Mouse (Mus musculus): ENCODE data around the gene Magea10. TPM values are rescaled to one million over a fixed set of nuclear protein-coding genes. Genes with fewer than 3 reads are reported as not detected.

Gene Magea10
- not detected in 2 replicates for polyA plus RNA-seq (2012; rRNA removed)
- 0.11 TPM in 1 of 2 replicates, not detected in the other for polyA plus RNA-seq (2014; fragmentation: Nextera tagmentation; extraction: Ambion mirVana)

- ATAC-seq (ENCODE audit: low FRiP score, low read depth): no peak
- Histone ChIP-seq H3K9me3 (ENCODE audit: control insufficient read depth, low read length) (no peaks in the 10 kb centered on the region), H3K4me1 (ENCODE audit: control insufficient read depth, insufficient read depth, low read length) (no peaks in the 10 kb centered on the region), H3K4me2 (replicated peaks; ENCODE audit: low read depth, low read length, severe bottlenecking) (no peak within 1 kb of the TSS), H3K36me3 (ENCODE audit: control insufficient read depth, insufficient read depth, low read length) (no peaks in the 10 kb centered on the region), H3K4me3 (replicated peaks; ENCODE audit: low read length) (no peak within 1 kb of the TSS), H3K9ac (ENCODE audit: low read depth, low read length, severe bottlenecking) (no peak within 1 kb of the TSS), H3K27ac (replicated peaks; ENCODE audit: low read depth, low read length) (no peak within 1 kb of the TSS), H3K27me3 (ENCODE audit: control insufficient read depth, insufficient read depth, low read length) (no peaks in the 10 kb centered on the region)
- TF ChIP-seq POLR2A (IDR thresholded peaks at IDR 0.05; ENCODE audit: borderline replicate concordance, extremely low read depth, insufficient read depth, insufficient read length): no peak
- 90% methylated on average over 6 of the region's 6 CpGs for WGBS
- no peak for DNase-seq (ENCODE audit: low spot score)
These were observed at the start of gene Magea10 for GRCm38 (mm10) chrX:72386758-72387157. Gene Magea10, minus strand, starts transcription at chrX:72386858.

DNA sequence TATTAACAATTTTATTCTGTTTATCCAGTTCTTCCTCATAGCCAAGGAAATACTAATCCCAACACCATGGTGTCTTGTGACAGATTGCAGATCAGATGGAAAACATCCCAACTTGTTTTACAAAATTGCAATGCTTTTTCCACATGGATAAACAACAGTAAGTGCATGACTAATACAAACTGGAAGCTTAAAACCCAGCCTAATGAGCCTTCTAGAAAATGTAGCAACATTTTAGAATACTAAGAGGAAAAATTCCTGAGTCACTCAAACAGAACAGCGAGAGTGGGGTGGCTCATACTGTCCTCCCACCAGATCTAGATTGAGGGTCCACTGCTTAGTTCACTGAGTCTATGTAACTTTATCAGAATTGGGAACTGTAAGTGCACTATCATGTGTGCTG lies 4.7 kb downstream of the Magea10 start:
- H3K4me2 ChIP-seq (replicated peaks; ENCODE audit: low read depth, low read length, severe bottlenecking): no peak overlapping the region
- H3K36me3 ChIP-seq (ENCODE audit: control insufficient read depth, insufficient read depth, low read length): no peaks in the 10 kb centered on the region
- H3K9ac ChIP-seq (ENCODE audit: low read depth, low read length, severe bottlenecking): no peak overlapping the region
- DNase-seq (ENCODE audit: low spot score): no peak
- H3K4me3 ChIP-seq (replicated peaks; ENCODE audit: low read length): no peak overlapping the region
- no peak overlapping the region for H3K27ac ChIP-seq (replicated peaks; ENCODE audit: low read depth, low read length)
- ATAC-seq (ENCODE audit: low FRiP score, low read depth): no peak
- TF ChIP-seq POLR2A (IDR thresholded peaks at IDR 0.05; ENCODE audit: borderline replicate concordance, extremely low read depth, insufficient read depth, insufficient read length): no peak
- WGBS: 75% methylated on average over 1 of the region's 1 CpGs
- H3K9me3 ChIP-seq (ENCODE audit: control insufficient read depth, low read length): no peaks in the 10 kb centered on the region
- no peaks in the 10 kb centered on the region for H3K27me3 ChIP-seq (ENCODE audit: control insufficient read depth, insufficient read depth, low read length)
- no peaks in the 10 kb centered on the region for H3K4me1 ChIP-seq (ENCODE audit: control insufficient read depth, insufficient read depth, low read length)

Other genes with a start within 250 kb of the Magea10 start
- gene Magea4, start 164.8 kb downstream of the Magea10 start, polyA plus RNA-seq (2012; rRNA removed): not detected in 2 replicates
- gene Magea4, start 164.8 kb downstream of the Magea10 start, polyA plus RNA-seq (2014; fragmentation: Nextera tagmentation; extraction: Ambion mirVana): not detected in 2 replicates
- gene Gabre, start 112.1 kb downstream of the Magea10 start, polyA plus RNA-seq (2012; rRNA removed): 18.2 and 29.2 TPM in 2 replicates
- gene Gabre, start 112.1 kb downstream of the Magea10 start, polyA plus RNA-seq (2014; fragmentation: Nextera tagmentation; extraction: Ambion mirVana): 3.9 and 4.6 TPM in 2 replicates

Measured in limb, embryonic 14.5 days (tissue).